Mouse (Mus musculus) heart, embryonic 16.5 days (tissue): Measurements from ENCODE around the gene Ccdc15. TPM values are rescaled to one million over a fixed set of nuclear protein-coding genes. Genes with fewer than 3 reads are reported as not detected.

Source experiments
- ATAC-seq: fragments of 200-750 bp; cut with Nextera tagmentation; replicated peaks from 2 replicates; pipeline ENCODE4 v1.8.0; 2017; ENCODE audit warnings: moderate number of reproducible peaks; ENCODE audit not compliant: insufficient read depth, low FRiP score; ENCODE audit errors: extremely low read depth
- H3K27ac ChIP-seq: fragments of 300-500 bp; sonication (generic); 2 replicates; pipeline ENCODE4 v1.5.1; 2014; ENCODE audit warnings: mild to moderate bottlenecking, low read length, control low read depth, moderate library complexity
- H3K27me3 ChIP-seq: fragments of 300-500 bp; sonication (generic); 2 replicates; pipeline ENCODE4 v1.6.1; 2014; ENCODE audit warnings: low read length, mixed read lengths; ENCODE audit not compliant: control insufficient read depth, insufficient read depth
- H3K36me3 ChIP-seq: fragments of 300-500 bp; sonication (generic); 2 replicates; pipeline ENCODE4 v1.6.1; 2014; ENCODE audit not compliant: control insufficient read depth, insufficient read depth
- H3K4me1 ChIP-seq: fragments of 300-500 bp; sonication (generic); 2 replicates; pipeline ENCODE4 v1.6.1; 2014; ENCODE audit warnings: low read length, mixed read lengths; ENCODE audit not compliant: control insufficient read depth, insufficient read depth
- H3K4me2 ChIP-seq: fragments of 300-500 bp; sonication (generic); 2 replicates; pipeline ENCODE4 v1.6.1; 2014; ENCODE audit warnings: low read depth, mild to moderate bottlenecking, control low read depth, low read length
- H3K4me3 ChIP-seq: fragments of 300-500 bp; sonication (generic); 2 replicates; pipeline ENCODE4 v1.5.1; 2014; ENCODE audit warnings: mild to moderate bottlenecking, control low read depth, low read length
- H3K9ac ChIP-seq: fragments of 300-500 bp; sonication (generic); 2 replicates; pipeline ENCODE4 v1.6.1; 2014; ENCODE audit warnings: low read length, control low read depth
- H3K9me3 ChIP-seq: fragments of 300-500 bp; sonication (generic); replicated peaks from 2 replicates; pipeline ENCODE4 v1.6.1; 2016; ENCODE audit warnings: low read length; ENCODE audit not compliant: control insufficient read depth
- WGBS: fragments of 180-500 bp; shearing (Covaris S2); extraction: QIAGEN DNeasy Blood & Tissue Kit; methylation state at CpG from one replicate; pipeline ENCODE4 v1.1.7; 2014; 5-methylcytosine and 5-hydroxymethylcytosine counted together
- polyA plus RNA-seq: library from polyadenylated mRNA; unstranded; fragments of >200 nt; fragmentation: Nextera tagmentation; extraction: Ambion mirVana; gene quantifications from 2 replicates; pipeline ENCODE4 v1.2.1, GENCODE M21; 2015

Ccdc15 gene
- polyA plus RNA-seq, 1 experiment from 2014 or later = 4.6 TPM

GRCm38 (mm10) chr9:37359331-37360220 is 11.3 kb upstream of the Ccdc15 start:
- no peak for ATAC-seq
- Histone ChIP-seq H3K9me3 (no peaks in the 10 kb centered on the region), H3K4me3 (no peak overlapping the region), H3K4me2 (no peak overlapping the region), H3K27ac (no peak overlapping the region; the same call in 1 of the 2 replicates), H3K27me3 (no peaks in the 10 kb centered on the region), H3K36me3 (no peaks in the 10 kb centered on the region), H3K9ac (no peak overlapping the region), H3K4me1 (peaks cover 5% of the 10 kb centered on the region; the same call in 1 of the 2 replicates)
- WGBS = 53% methylated on average over 6 of the region's 6 CpGs

- no peak for ATAC-seq
- H3K27ac ChIP-seq = no peak overlapping the region; the same call in 1 of the 2 replicates
- no peak overlapping the region for H3K9ac ChIP-seq
- H3K4me3 ChIP-seq = no peak overlapping the region
- H3K9me3 ChIP-seq = no peaks in the 10 kb centered on the region
- no peaks in the 10 kb centered on the region for H3K36me3 ChIP-seq
- WGBS = 80% methylated on average over 7 of the region's 7 CpGs
- H3K27me3 ChIP-seq = no peaks in the 10 kb centered on the region
- H3K4me2 ChIP-seq = no peak overlapping the region
- H3K4me1 ChIP-seq = peaks cover 5% of the 10 kb centered on the region; the same call in 1 of the 2 replicates
Observed at GRCm38 (mm10) chr9:37358713-37359330, 10.6 kb upstream of the Ccdc15 start.

- 50% methylated on average over 1 of the region's 1 CpGs for WGBS
- H3K4me3 ChIP-seq = no peak overlapping the region
- no peak overlapping the region for H3K9ac ChIP-seq
- H3K27ac ChIP-seq = no peak overlapping the region
- no peaks in the 10 kb centered on the region for H3K36me3 ChIP-seq
- no peaks in the 10 kb centered on the region for H3K9me3 ChIP-seq
- peaks cover under 1% of the 10 kb centered on the region; the same call in 1 of the 2 replicates for H3K4me1 ChIP-seq
- no peaks in the 10 kb centered on the region for H3K27me3 ChIP-seq
- H3K4me2 ChIP-seq = no peak overlapping the region
- ATAC-seq = no peak
Observed at GRCm38 (mm10) chr9:37354485-37354884, 6.3 kb upstream of the Ccdc15 start.

- Histone ChIP-seq H3K4me2 (no peak overlapping the region), H3K27ac (no peak overlapping the region), H3K9ac (no peak overlapping the region), H3K9me3 (no peaks in the 10 kb centered on the region), H3K4me3 (no peak overlapping the region), H3K4me1 (peaks cover 8% of the 10 kb centered on the region), H3K27me3 (no peaks in the 10 kb centered on the region), H3K36me3 (no peaks in the 10 kb centered on the region)
- 51% methylated on average over 2 of the region's 2 CpGs for WGBS
- no peak for ATAC-seq
Observed at GRCm38 (mm10) chr9:37351266-37351665, 3.0 kb upstream of the Ccdc15 start.

DNA sequence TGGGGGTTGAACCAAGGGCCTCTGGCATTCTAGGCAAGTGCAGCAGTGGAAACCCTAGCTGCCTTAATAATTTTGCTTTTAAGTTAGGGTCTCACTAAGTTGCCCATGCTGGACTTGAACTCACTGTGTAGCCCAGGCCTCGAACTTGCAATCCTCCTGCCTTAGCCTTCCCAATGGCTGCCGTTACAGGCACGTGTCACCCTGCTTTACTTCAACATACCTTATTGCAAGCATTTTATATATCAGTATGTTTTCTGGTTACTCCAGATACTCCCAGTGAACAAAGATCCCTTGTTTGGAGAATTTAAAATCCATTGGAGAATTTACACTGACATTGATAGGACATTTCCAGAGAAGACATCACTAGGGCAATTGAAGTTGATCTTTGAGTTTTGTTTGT is 818 bp upstream of the Ccdc15 start:
- H3K9ac ChIP-seq = peak overlapping the region; percentile 96

DNA sequence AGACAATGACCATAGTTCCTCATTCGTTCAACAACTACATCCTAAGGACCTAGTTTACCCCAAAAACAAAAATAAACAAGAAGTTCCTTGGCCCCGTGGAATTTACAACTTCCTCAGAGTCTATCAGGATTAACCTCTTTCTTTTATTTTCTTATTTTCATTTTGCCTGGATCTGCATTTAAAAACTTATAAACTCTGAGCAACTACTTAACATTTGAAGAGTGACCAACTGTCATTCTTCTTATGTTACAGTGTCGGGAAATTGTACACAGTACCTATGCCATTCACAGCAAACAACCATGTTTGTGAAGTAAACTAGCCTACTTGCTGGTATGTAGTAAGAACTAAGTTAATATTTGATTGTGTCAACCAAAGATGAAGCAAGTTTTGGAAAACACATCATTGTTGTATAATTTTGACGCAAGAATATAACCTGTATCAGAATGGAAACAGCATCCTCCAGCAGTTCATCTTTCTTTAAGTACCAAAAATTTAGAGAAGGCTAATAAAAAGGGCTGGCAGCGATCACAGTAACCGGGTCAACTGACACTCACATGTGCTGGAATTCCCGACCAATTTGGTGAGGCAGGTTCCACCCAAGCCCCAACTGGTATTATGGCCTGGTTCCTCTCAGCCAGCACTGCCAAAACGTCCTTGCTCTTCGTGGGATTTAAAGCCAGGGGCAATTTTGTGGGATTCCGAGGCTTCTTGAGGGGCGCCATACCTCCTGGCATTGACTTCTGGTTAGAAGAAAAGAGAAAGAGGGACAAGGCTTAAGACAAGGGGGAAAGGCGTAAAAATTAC is 846 bp downstream of the Ccdc15 start:
- no peak; the same call in 1 of the 2 replicates for ATAC-seq
- peak overlapping the region; percentile 94 for H3K4me3 ChIP-seq
- no peaks in the 10 kb centered on the region for H3K9me3 ChIP-seq
- H3K27me3 ChIP-seq = no peaks in the 10 kb centered on the region
- H3K4me1 ChIP-seq = peaks cover 8% of the 10 kb centered on the region
- 20% methylated on average over 12 of the region's 12 CpGs for WGBS
- peak overlapping the region; percentile 96 for H3K9ac ChIP-seq
- peak overlapping the region; percentile 87 for H3K4me2 ChIP-seq
- 0 out of 2 replicates have a peak, but pooled peaks cover 2% of the 10 kb centered on the region for H3K36me3 ChIP-seq
- H3K27ac ChIP-seq = peak overlapping the region; percentile 96

More for the DNA sequence above, 818 bp upstream of the Ccdc15 start:
- Histone ChIP-seq H3K27me3 (no peaks in the 10 kb centered on the region), H3K4me1 (peaks cover 8% of the 10 kb centered on the region), H3K4me2 (peak overlapping the region; percentile 87), H3K27ac (no peak overlapping the region), H3K36me3 (no peaks in the 10 kb centered on the region), H3K4me3 (peak overlapping the region; percentile 94), H3K9me3 (no peaks in the 10 kb centered on the region)
- 88% methylated on average over 3 of the region's 3 CpGs for WGBS
- ATAC-seq = no peak

GRCm38 (mm10) chr9:37345406-37345805 is 2.8 kb downstream of the Ccdc15 start:
- Histone ChIP-seq H3K4me2 (no peak overlapping the region), H3K4me1 (peaks cover 8% of the 10 kb centered on the region), H3K9me3 (no peaks in the 10 kb centered on the region), H3K9ac (no peak overlapping the region), H3K36me3 (0 out of 2 replicates have a peak, but pooled peaks cover 5% of the 10 kb centered on the region), H3K27ac (no peak overlapping the region), H3K27me3 (no peaks in the 10 kb centered on the region), H3K4me3 (no peak overlapping the region)
- 69% methylated on average over 3 of the region's 3 CpGs for WGBS
- ATAC-seq = no peak

DNA sequence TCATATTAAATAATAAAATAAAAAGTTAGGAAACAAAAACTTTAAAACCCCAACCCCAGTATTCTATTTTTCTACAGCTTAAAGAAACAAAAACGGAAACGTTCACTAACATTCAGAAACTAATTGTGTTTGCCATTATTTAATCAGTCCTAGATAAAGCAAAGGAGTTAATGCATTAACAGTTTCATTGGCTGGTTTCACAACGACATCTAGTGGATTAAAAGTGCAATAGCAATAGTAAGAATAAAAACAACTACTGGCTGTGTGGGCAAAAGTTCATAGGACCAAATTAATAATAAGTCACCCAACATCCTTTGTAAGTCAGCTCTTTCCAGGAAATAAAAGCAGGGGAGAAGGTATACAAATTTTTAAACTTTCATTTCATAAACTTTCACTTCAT is 18.8 kb downstream of the Ccdc15 start:
- ATAC-seq = no peak
- H3K4me3 ChIP-seq = no peak overlapping the region

More for the DNA sequence above, 18.8 kb downstream of the Ccdc15 start:
- Histone ChIP-seq H3K4me2 (no peak overlapping the region), H3K27me3 (no peaks in the 10 kb centered on the region), H3K27ac (no peak overlapping the region), H3K9ac (no peak overlapping the region), H3K4me1 (no peaks in the 10 kb centered on the region), H3K36me3 (no peaks in the 10 kb centered on the region), H3K9me3 (no peaks in the 10 kb centered on the region)
- WGBS = 31% methylated on average over 3 of the region's 3 CpGs
